In the genomic region with DNA sequence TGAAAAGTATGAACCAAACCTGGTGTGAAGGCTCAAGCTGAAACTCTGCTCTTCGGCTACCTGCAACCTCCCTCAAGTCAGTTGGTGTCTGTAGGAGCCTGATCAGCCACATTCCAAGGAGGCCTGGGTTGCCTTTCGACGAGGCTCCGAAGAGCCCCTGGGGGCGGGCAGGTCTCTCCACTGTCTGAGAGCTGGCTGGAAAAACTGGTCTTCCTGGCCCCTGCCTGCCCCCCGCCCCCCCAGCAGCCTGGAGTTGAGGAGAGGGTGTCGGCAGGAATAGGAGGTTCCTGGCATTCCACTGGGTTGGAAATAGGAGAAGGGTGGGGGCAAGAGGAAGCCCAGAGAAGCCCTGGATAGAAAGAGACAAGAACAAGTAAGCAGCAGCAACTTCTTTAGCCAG, we compare ENCODE assay signal across 14 mouse cellular contexts. TPM values are rescaled to one million over a fixed set of nuclear protein-coding genes. Genes with fewer than 3 reads are reported as not detected.
DNase-seq lines count a peak whose midpoint lies in the region; ATAC-seq and TF ChIP-seq lines count a peak whose summit lies in the region.
"Had no signal": no experiment of that assay in that cellular context is flagged by ENCODE, and none has a peak within 500 bp of the region (broad histone marks: within the 10 kb centered on the region; RNA-seq: fewer than 3 reads in every experiment).

No protein-coding gene starts in this region.

- WGBS in lung, embryonic 14.5 days: 13% methylated on average over 7 of the region's 7 CpGs
- 35% methylated on average over 7 of the region's 7 CpGs for WGBS in lung, adult 2 months
- WGBS in embryonic facial prominence, embryonic 14.5 days: 15% methylated on average over 6 of the region's 7 CpGs
- WGBS in lung, postnatal 0 days: 12% methylated on average over 7 of the region's 7 CpGs

- TF ChIP-seq CTCF in lung, embryonic 14.5 days (IDR thresholded peaks at IDR 0.05; ENCODE audit: low read depth): no peak
- no peak for TF ChIP-seq CTCF in lung, adult 2 months (IDR thresholded peaks at IDR 0.05; ENCODE audit: insufficient read depth, low read length)
- no peak for TF ChIP-seq CTCF in lung, postnatal 0 days (IDR thresholded peaks at IDR 0.05)

- H3K4me2 ChIP-seq in lung, embryonic 14.5 days: peak overlapping the region; percentile 61
- peak overlapping the region; percentile 34 for H3K4me2 ChIP-seq in embryonic facial prominence, embryonic 14.5 days (ENCODE audit: low read depth, low read length)
- no peak overlapping the region for H3K4me2 ChIP-seq in lung, postnatal 0 days (replicated peaks; ENCODE audit: low read depth, low read length)
- H3K4me2 ChIP-seq: liver, embryonic 15.5 days had no signal

- TF ChIP-seq EP300 in lung, postnatal 0 days (IDR thresholded peaks at IDR 0.05): no peak; the same call in 1 of the 2 replicates

- peak; percentile 74 for DNase-seq in lung, embryonic 14.5 days
- DNase-seq in lung, adult 2 months: no peak
- DNase-seq in embryonic facial prominence, embryonic 14.5 days (ENCODE audit: low spot score): peak; percentile 90
- peak; percentile 46 for DNase-seq in lung, postnatal 0 days (ENCODE audit: low spot score)
- DNase-seq in neural tube, embryonic 10.5 days (ENCODE audit: extremely low spot score, low spot score): no peak
- no peak for DNase-seq in cerebellum, postnatal 25 days
- DNase-seq in testis, postnatal 14 days (ENCODE audit: low spot score): no peak
- DNase-seq: cerebellum, adult 9-10 months; forebrain, postnatal 0 days; gastrocnemius, postnatal 10 days; kidney, adult 2 months had no signal

- peaks cover 27% of the 10 kb centered on the region for H3K27me3 ChIP-seq in lung, embryonic 14.5 days (ENCODE audit: insufficient read depth, low read length)
- peaks cover 27% of the 10 kb centered on the region for H3K27me3 ChIP-seq in embryonic facial prominence, embryonic 14.5 days (replicated peaks; ENCODE audit: control insufficient read depth, insufficient read depth, low read length)
- peaks cover 7% of the 10 kb centered on the region; the same call in 1 of the 2 replicates for H3K27me3 ChIP-seq in lung, postnatal 0 days (replicated peaks; ENCODE audit: insufficient read depth, low read length)

- peak overlapping the region; percentile 89 for H3K27ac ChIP-seq in lung, embryonic 14.5 days (ENCODE audit: low read depth)
- H3K27ac ChIP-seq in embryonic facial prominence, embryonic 14.5 days (replicated peaks; ENCODE audit: low read depth, low read length): peak overlapping the region; percentile 71
- H3K27ac ChIP-seq in lung, postnatal 0 days (ENCODE audit: low read length): no peak overlapping the region
- H3K27ac ChIP-seq: liver, embryonic 15.5 days; midbrain, embryonic 10.5 days had no signal

- H3K4me3 ChIP-seq in lung, embryonic 14.5 days (ENCODE audit: low read depth, low read length): peak overlapping the region; percentile 30; the same call in 1 of the 2 replicates
- no peak overlapping the region for H3K4me3 ChIP-seq in lung, adult 2 months (replicated peaks; ENCODE audit: extremely low read depth, low read depth, low read length)
- H3K4me3 ChIP-seq in embryonic facial prominence, embryonic 14.5 days (ENCODE audit: low read depth, low read length): 0 out of 2 replicates have a peak overlapping the region, but pooled peaks have one; percentile 6
- no peak overlapping the region for H3K4me3 ChIP-seq in lung, postnatal 0 days (ENCODE audit: low read depth, low read length)
- H3K4me3 ChIP-seq: erythroblast, embryonic 14.5 days; liver, embryonic 15.5 days; midbrain, embryonic 10.5 days had no signal

- TF ChIP-seq POLR2A in lung, adult 2 months (IDR thresholded peaks at IDR 0.05; ENCODE audit: borderline replicate concordance, extremely low read depth, low read depth, low read length): no peak

- ATAC-seq in lung, embryonic 14.5 days (ENCODE audit: insufficient read depth): peak; percentile 78
- peak; percentile 67 for ATAC-seq in embryonic facial prominence, embryonic 14.5 days (ENCODE audit: low read depth)
- peak; percentile 68 for ATAC-seq in lung, postnatal 0 days
- ATAC-seq: forebrain, postnatal 0 days had no signal

- no peaks in the 10 kb centered on the region for H3K36me3 ChIP-seq in lung, embryonic 14.5 days (ENCODE audit: insufficient read depth)
- no peaks in the 10 kb centered on the region for H3K36me3 ChIP-seq in embryonic facial prominence, embryonic 14.5 days (ENCODE audit: control insufficient read depth, insufficient read depth, low read length)
- H3K36me3 ChIP-seq in lung, postnatal 0 days (ENCODE audit: insufficient read depth, low read length): no peaks in the 10 kb centered on the region
- H3K36me3 ChIP-seq: liver, embryonic 15.5 days; midbrain, embryonic 10.5 days had no signal

- H3K9ac ChIP-seq in lung, embryonic 14.5 days: no peak overlapping the region
- no peak overlapping the region for H3K9ac ChIP-seq in embryonic facial prominence, embryonic 14.5 days (ENCODE audit: low read depth, low read length)
- no peak overlapping the region for H3K9ac ChIP-seq in lung, postnatal 0 days (replicated peaks; ENCODE audit: low read depth)
- H3K9ac ChIP-seq: forebrain, postnatal 0 days; liver, embryonic 15.5 days had no signal

- peaks cover 11% of the 10 kb centered on the region for H3K4me1 ChIP-seq in lung, embryonic 14.5 days (ENCODE audit: insufficient read depth)
- H3K4me1 ChIP-seq in lung, adult 2 months (ENCODE audit: control insufficient read depth, insufficient read depth, low read length): no peaks in the 10 kb centered on the region; the same call in 1 of the 2 replicates
- H3K4me1 ChIP-seq in embryonic facial prominence, embryonic 14.5 days (ENCODE audit: control insufficient read depth, insufficient read depth, low read length): peaks cover 29% of the 10 kb centered on the region
- peaks cover 5% of the 10 kb centered on the region for H3K4me1 ChIP-seq in lung, postnatal 0 days (ENCODE audit: insufficient read depth, low read depth, low read length)

- no peaks in the 10 kb centered on the region for H3K9me3 ChIP-seq in lung, embryonic 14.5 days (ENCODE audit: low read depth, low read length)
- no peaks in the 10 kb centered on the region for H3K9me3 ChIP-seq in embryonic facial prominence, embryonic 14.5 days (ENCODE audit: control insufficient read depth, low read length)
- H3K9me3 ChIP-seq in lung, postnatal 0 days (ENCODE audit: low read length): no peaks in the 10 kb centered on the region
- H3K9me3 ChIP-seq: liver, embryonic 15.5 days; midbrain, embryonic 10.5 days had no signal

RNA-seq across cellular contexts. Expression of a gene that starts 35.9 kb away (rescaled TPM):
- not detected in 2 replicates for polyA plus RNA-seq in lung, embryonic 14.5 days (2014; fragmentation: Nextera tagmentation; extraction: Ambion mirVana)
- polyA plus RNA-seq in lung, adult 2 months (2012; rRNA removed): 0.09 and 0.12 TPM in 2 replicates
- not detected in 2 replicates for polyA plus RNA-seq in embryonic facial prominence, embryonic 14.5 days (2014; fragmentation: Nextera tagmentation; extraction: Ambion mirVana)
- polyA plus RNA-seq in lung, postnatal 0 days (2015; fragmentation: Nextera tagmentation; extraction: Ambion mirVana): 0.18 and 0.25 TPM in 2 replicates
- polyA plus RNA-seq: erythroblast, embryonic 14.5 days; forebrain, postnatal 0 days; liver, embryonic 15.5 days; midbrain, embryonic 10.5 days had no signal

Comparison
In these comparisons a context has a peak if more than half of its experiments do, and no peak if none do; other contexts are left out.
1. DNase-seq: peak in lung, embryonic 14.5 days (single experiment), embryonic facial prominence, embryonic 14.5 days (single experiment) and lung, postnatal 0 days (single experiment); none in lung, adult 2 months (single experiment), neural tube, embryonic 10.5 days (single experiment), cerebellum, postnatal 25 days (0 of 2) and testis, postnatal 14 days (single experiment).
2. H3K4me3 ChIP-seq: peak in lung, embryonic 14.5 days (single experiment) and embryonic facial prominence, embryonic 14.5 days (single experiment); none in lung, adult 2 months (single experiment) and lung, postnatal 0 days (single experiment).
3. Peak in every context shown above with its lines, with median percentiles within 50 percentile points of each other: ATAC-seq.